Mouse (Mus musculus): Measurements from ENCODE around the gene Nadk2. TPM values are rescaled to one million over a fixed set of nuclear protein-coding genes. Genes with fewer than 3 reads are reported as not detected.

Gene Nadk2
- total and polyA plus RNA-seq, 3 experiments, result 130 to 235 (median 222) TPM

GRCm38 (mm10) chr15:9120081-9120480, 49.0 kb downstream of the Nadk2 start:
- Histone ChIP-seq H3K27me3 (ENCODE audit: insufficient read depth, low read length) (no peaks in the 10 kb centered on the region), H3K9me3 (replicated peaks) (no peaks in the 10 kb centered on the region), H3K4me1 (ENCODE audit: insufficient read depth, low read depth, low read length) (peaks cover 8% of the 10 kb centered on the region), H3K36me3 (replicated peaks) (peaks cover 98% of the 10 kb centered on the region), H3K4me3 (ENCODE audit: low read depth, low read length) (no peak overlapping the region)
- TF ChIP-seq CTCF (IDR thresholded peaks at IDR 0.05; ENCODE audit: low read depth, low read length) (peak; percentile 99), POLR2AphosphoS5 (IDR thresholded peaks at IDR 0.05; ENCODE audit: insufficient replicate concordance, low read depth, low read length) (no peak)
- DNase-seq (ENCODE audit: low spot score) (peak; percentile 24), ATAC-seq (ENCODE audit: extremely low read depth, insufficient number of reproducible peaks, low FRiP score, poor library complexity, severe bottlenecking) (no peak)

DNA sequence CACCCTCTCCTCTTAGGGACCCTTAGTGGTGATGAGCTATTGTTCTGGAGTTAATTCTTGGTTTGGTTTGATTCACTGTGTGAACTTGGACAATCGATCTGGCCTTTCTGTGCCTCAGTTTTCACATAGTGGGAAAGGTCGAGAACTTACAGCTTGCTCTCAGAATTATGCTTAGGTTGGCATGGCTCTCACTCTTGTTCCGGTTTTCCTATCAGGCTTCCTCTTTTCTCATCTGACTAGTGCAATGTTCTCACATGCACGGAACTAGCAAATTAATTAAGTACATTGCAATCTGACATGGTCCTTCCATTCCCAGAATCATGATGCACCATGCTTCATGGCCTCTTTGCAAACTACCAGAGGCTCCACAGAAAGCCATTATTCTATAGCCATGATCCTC, 51.9 kb downstream of the Nadk2 start:
- Histone ChIP-seq H3K27me3 (ENCODE audit: insufficient read depth, low read length) (no peaks in the 10 kb centered on the region), H3K9me3 (replicated peaks) (no peaks in the 10 kb centered on the region), H3K4me1 (ENCODE audit: insufficient read depth, low read depth, low read length) (peaks cover 15% of the 10 kb centered on the region), H3K4me3 (ENCODE audit: low read depth, low read length) (no peak overlapping the region), H3K36me3 (replicated peaks) (peaks cover 97% of the 10 kb centered on the region)
- DNase-seq (ENCODE audit: low spot score) (no peak), ATAC-seq (ENCODE audit: extremely low read depth, insufficient number of reproducible peaks, low FRiP score, poor library complexity, severe bottlenecking) (no peak)
- TF ChIP-seq GATA2 (IDR thresholded peaks at IDR 0.05; ENCODE audit: borderline replicate concordance, low read depth, low read length), result no peak
- TF ChIP-seq GATA1 (IDR thresholded peaks at IDR 0.05; ENCODE audit: borderline replicate concordance, low read length), result no peak
- no peak for TF ChIP-seq CTCF (IDR thresholded peaks at IDR 0.05; ENCODE audit: low read depth, low read length)
- no peak for TF ChIP-seq TAL1 (conservative IDR thresholded peaks at IDR 0.05; ENCODE audit: low read depth, low read length)
- no peak for TF ChIP-seq POLR2AphosphoS5 (IDR thresholded peaks at IDR 0.05; ENCODE audit: insufficient replicate concordance, low read depth, low read length)

GRCm38 (mm10) chr15:9124856-9125255, 53.8 kb downstream of the Nadk2 start:
- DNase-seq (ENCODE audit: low spot score) (no peak), ATAC-seq (ENCODE audit: extremely low read depth, insufficient number of reproducible peaks, low FRiP score, poor library complexity, severe bottlenecking) (no peak)
- Histone ChIP-seq H3K36me3 (replicated peaks) (peaks cover 96% of the 10 kb centered on the region), H3K4me1 (ENCODE audit: insufficient read depth, low read depth, low read length) (peaks cover 13% of the 10 kb centered on the region; the same call in 1 of the 2 replicates), H3K9me3 (replicated peaks) (no peaks in the 10 kb centered on the region), H3K27me3 (ENCODE audit: insufficient read depth, low read length) (no peaks in the 10 kb centered on the region), H3K4me3 (ENCODE audit: low read depth, low read length) (no peak overlapping the region)
- no peak for TF ChIP-seq GATA2 (IDR thresholded peaks at IDR 0.05; ENCODE audit: borderline replicate concordance, low read depth, low read length)
- TF ChIP-seq CTCF (IDR thresholded peaks at IDR 0.05; ENCODE audit: low read depth, low read length), result no peak
- no peak for TF ChIP-seq GATA1 (IDR thresholded peaks at IDR 0.05; ENCODE audit: borderline replicate concordance, low read length)
- no peak for TF ChIP-seq TAL1 (conservative IDR thresholded peaks at IDR 0.05; ENCODE audit: low read depth, low read length)
- no peak for TF ChIP-seq POLR2AphosphoS5 (IDR thresholded peaks at IDR 0.05; ENCODE audit: insufficient replicate concordance, low read depth, low read length)

- TF ChIP-seq GATA2 (IDR thresholded peaks at IDR 0.05; ENCODE audit: borderline replicate concordance, low read depth, low read length), result no peak
- TF ChIP-seq POLR2AphosphoS5 (IDR thresholded peaks at IDR 0.05; ENCODE audit: insufficient replicate concordance, low read depth, low read length), result no peak
- TF ChIP-seq TAL1 (conservative IDR thresholded peaks at IDR 0.05; ENCODE audit: low read depth, low read length), result no peak
- no peak for TF ChIP-seq GATA1 (IDR thresholded peaks at IDR 0.05; ENCODE audit: borderline replicate concordance, low read length)
- TF ChIP-seq CTCF (IDR thresholded peaks at IDR 0.05; ENCODE audit: low read depth, low read length), result no peak
- H3K4me3 ChIP-seq (ENCODE audit: low read depth, low read length), result no peak overlapping the region
- H3K4me1 ChIP-seq (ENCODE audit: insufficient read depth, low read depth, low read length), result peaks cover 22% of the 10 kb centered on the region
- DNase-seq (ENCODE audit: low spot score), result no peak
- no peak for ATAC-seq (ENCODE audit: extremely low read depth, insufficient number of reproducible peaks, low FRiP score, poor library complexity, severe bottlenecking)
- no peaks in the 10 kb centered on the region for H3K27me3 ChIP-seq (ENCODE audit: insufficient read depth, low read length)
- H3K36me3 ChIP-seq (replicated peaks), result peaks cover 92% of the 10 kb centered on the region
- H3K9me3 ChIP-seq (replicated peaks), result no peaks in the 10 kb centered on the region
These were observed 56.2 kb downstream of the Nadk2 start for GRCm38 (mm10) chr15:9127051-9127791.

GRCm38 (mm10) chr15:9130772-9131498, 59.9 kb downstream of the Nadk2 start:
- TF ChIP-seq TAL1 (conservative IDR thresholded peaks at IDR 0.05; ENCODE audit: low read depth, low read length) (no peak), GATA2 (IDR thresholded peaks at IDR 0.05; ENCODE audit: borderline replicate concordance, low read depth, low read length) (no peak), CTCF (IDR thresholded peaks at IDR 0.05; ENCODE audit: low read depth, low read length) (no peak), POLR2AphosphoS5 (IDR thresholded peaks at IDR 0.05; ENCODE audit: insufficient replicate concordance, low read depth, low read length) (no peak), GATA1 (IDR thresholded peaks at IDR 0.05; ENCODE audit: borderline replicate concordance, low read length) (no peak)
- no peak for ATAC-seq (ENCODE audit: extremely low read depth, insufficient number of reproducible peaks, low FRiP score, poor library complexity, severe bottlenecking)
- H3K9me3 ChIP-seq (replicated peaks), result no peaks in the 10 kb centered on the region
- DNase-seq (ENCODE audit: low spot score), result no peak
- H3K36me3 ChIP-seq (replicated peaks), result peaks cover 90% of the 10 kb centered on the region
- H3K4me1 ChIP-seq (ENCODE audit: insufficient read depth, low read depth, low read length), result peaks cover 31% of the 10 kb centered on the region
- no peaks in the 10 kb centered on the region for H3K27me3 ChIP-seq (ENCODE audit: insufficient read depth, low read length)
- H3K4me3 ChIP-seq (ENCODE audit: low read depth, low read length), result no peak overlapping the region

- no peak overlapping the region for H3K4me3 ChIP-seq (ENCODE audit: low read depth, low read length)
- TF ChIP-seq TAL1 (conservative IDR thresholded peaks at IDR 0.05; ENCODE audit: low read depth, low read length), result no peak
- TF ChIP-seq GATA1 (IDR thresholded peaks at IDR 0.05; ENCODE audit: borderline replicate concordance, low read length), result no peak
- TF ChIP-seq POLR2AphosphoS5 (IDR thresholded peaks at IDR 0.05; ENCODE audit: insufficient replicate concordance, low read depth, low read length), result no peak
- TF ChIP-seq GATA2 (IDR thresholded peaks at IDR 0.05; ENCODE audit: borderline replicate concordance, low read depth, low read length), result no peak
- no peak for TF ChIP-seq CTCF (IDR thresholded peaks at IDR 0.05; ENCODE audit: low read depth, low read length)
- no peaks in the 10 kb centered on the region for H3K27me3 ChIP-seq (ENCODE audit: insufficient read depth, low read length)
- H3K4me1 ChIP-seq (ENCODE audit: insufficient read depth, low read depth, low read length), result peaks cover 34% of the 10 kb centered on the region
- no peaks in the 10 kb centered on the region for H3K9me3 ChIP-seq (replicated peaks)
- DNase-seq (ENCODE audit: low spot score), result peak; percentile 22
- peaks cover 90% of the 10 kb centered on the region for H3K36me3 ChIP-seq (replicated peaks)
- ATAC-seq (ENCODE audit: extremely low read depth, insufficient number of reproducible peaks, low FRiP score, poor library complexity, severe bottlenecking), result peak; percentile 64
These were observed 60.4 kb downstream of the Nadk2 start for GRCm38 (mm10) chr15:9131499-9131888.
